Mouse (Mus musculus): ENCODE results near the gene Kcnj15. TPM values are rescaled to one million over a fixed set of nuclear protein-coding genes. Genes with fewer than 3 reads are reported as not detected.

Kcnj15 gene
- polyA plus RNA-seq, 1 experiment from 2014 or later, result 2.4 TPM

GRCm38 (mm10) chr16:95225285-95225684 lies 32.1 kb upstream of the Kcnj15 start:
- ATAC-seq (replicated peaks; ENCODE audit: low FRiP score), result no peak
- H3K27me3 ChIP-seq, result no peaks in the 10 kb centered on the region
- WGBS, result 59% methylated on average over 7 of the region's 7 CpGs

GRCm38 (mm10) chr16:95231768-95232167 lies 25.6 kb upstream of the Kcnj15 start:
- Histone ChIP-seq H3K9ac (no peak overlapping the region), H3K4me3 (replicated peaks) (no peak overlapping the region), H3K27me3 (no peaks in the 10 kb centered on the region), H3K9me3 (replicated peaks) (no peaks in the 10 kb centered on the region), H3K4me2 (no peak overlapping the region), H3K36me3 (no peaks in the 10 kb centered on the region), H3K27ac (no peak overlapping the region), H3K4me1 (no peaks in the 10 kb centered on the region)
- WGBS, result 69% methylated on average over 4 of the region's 4 CpGs
- ATAC-seq (replicated peaks; ENCODE audit: low FRiP score), result no peak

More at GRCm38 (mm10) chr16:95225285-95225684, 32.1 kb upstream of the Kcnj15 start:
- no peaks in the 10 kb centered on the region for H3K9me3 ChIP-seq (replicated peaks)
- H3K4me1 ChIP-seq, result peaks cover 7% of the 10 kb centered on the region; the same call in 1 of the 2 replicates
- no peak overlapping the region for H3K9ac ChIP-seq
- no peak overlapping the region for H3K27ac ChIP-seq
- H3K4me3 ChIP-seq (replicated peaks), result no peak overlapping the region
- no peaks in the 10 kb centered on the region for H3K36me3 ChIP-seq
- no peak overlapping the region for H3K4me2 ChIP-seq

- no peak overlapping the region for H3K9ac ChIP-seq
- no peaks in the 10 kb centered on the region for H3K9me3 ChIP-seq (replicated peaks)
- H3K36me3 ChIP-seq, result no peaks in the 10 kb centered on the region
- no peak for ATAC-seq (replicated peaks; ENCODE audit: low FRiP score)
- 0 out of 2 replicates have a peak, but pooled peaks cover 3% of the 10 kb centered on the region for H3K4me1 ChIP-seq
- no peak overlapping the region for H3K4me3 ChIP-seq (replicated peaks)
- no peak overlapping the region for H3K4me2 ChIP-seq
- 89% methylated on average over 2 of the region's 2 CpGs for WGBS
- H3K27me3 ChIP-seq, result no peaks in the 10 kb centered on the region
- no peak overlapping the region for H3K27ac ChIP-seq
Measured at GRCm38 (mm10) chr16:95234891-95235548, 22.3 kb upstream of the Kcnj15 start.

- Histone ChIP-seq H3K4me3 (replicated peaks) (no peak overlapping the region), H3K27ac (no peak overlapping the region), H3K4me1 (peaks cover 23% of the 10 kb centered on the region), H3K27me3 (no peaks in the 10 kb centered on the region), H3K4me2 (no peak overlapping the region), H3K36me3 (no peaks in the 10 kb centered on the region), H3K9ac (no peak overlapping the region), H3K9me3 (replicated peaks) (no peaks in the 10 kb centered on the region)
- WGBS, result 74% methylated on average over 7 of the region's 7 CpGs
- no peak for ATAC-seq (replicated peaks; ENCODE audit: low FRiP score)
Measured at GRCm38 (mm10) chr16:95239209-95239925, 18.0 kb upstream of the Kcnj15 start.

GRCm38 (mm10) chr16:95240688-95241087 lies 16.7 kb upstream of the Kcnj15 start:
- peaks cover 23% of the 10 kb centered on the region for H3K4me1 ChIP-seq
- H3K4me2 ChIP-seq, result no peak overlapping the region
- no peak overlapping the region for H3K4me3 ChIP-seq (replicated peaks)
- no peaks in the 10 kb centered on the region for H3K9me3 ChIP-seq (replicated peaks)
- no peaks in the 10 kb centered on the region for H3K27me3 ChIP-seq
- H3K27ac ChIP-seq, result peak overlapping the region; percentile 56
- 38% methylated on average over 5 of the region's 5 CpGs for WGBS
- ATAC-seq (replicated peaks; ENCODE audit: low FRiP score), result peak; percentile 38; the same call in 1 of the 2 replicates
- no peaks in the 10 kb centered on the region for H3K36me3 ChIP-seq
- no peak overlapping the region for H3K9ac ChIP-seq

GRCm38 (mm10) chr16:95241581-95241980 lies 15.8 kb upstream of the Kcnj15 start:
- no peak for ATAC-seq (replicated peaks; ENCODE audit: low FRiP score)
- Histone ChIP-seq H3K4me3 (replicated peaks) (no peak overlapping the region), H3K27me3 (no peaks in the 10 kb centered on the region), H3K4me2 (no peak overlapping the region), H3K9ac (no peak overlapping the region), H3K4me1 (peaks cover 23% of the 10 kb centered on the region), H3K9me3 (replicated peaks) (no peaks in the 10 kb centered on the region), H3K27ac (0 out of 2 replicates have a peak overlapping the region, but pooled peaks have one; percentile 48), H3K36me3 (no peaks in the 10 kb centered on the region)
- 59% methylated on average over 4 of the region's 4 CpGs for WGBS

- H3K27ac ChIP-seq, result 0 out of 2 replicates have a peak overlapping the region, but pooled peaks have one; percentile 48
- peaks cover 23% of the 10 kb centered on the region for H3K4me1 ChIP-seq
- WGBS, result 81% methylated on average over 4 of the region's 4 CpGs
- no peaks in the 10 kb centered on the region for H3K27me3 ChIP-seq
- H3K9ac ChIP-seq, result no peak overlapping the region
- H3K9me3 ChIP-seq (replicated peaks), result no peaks in the 10 kb centered on the region
- H3K4me2 ChIP-seq, result no peak overlapping the region
- H3K36me3 ChIP-seq, result no peaks in the 10 kb centered on the region
- H3K4me3 ChIP-seq (replicated peaks), result no peak overlapping the region
- ATAC-seq (replicated peaks; ENCODE audit: low FRiP score), result no peak
Measured at GRCm38 (mm10) chr16:95242114-95242513, 15.2 kb upstream of the Kcnj15 start.

- WGBS, result 82% methylated on average over 1 of the region's 1 CpGs
Measured at GRCm38 (mm10) chr16:95243401-95243800, 14.0 kb upstream of the Kcnj15 start.

GRCm38 (mm10) chr16:95244626-95245303 lies 12.6 kb upstream of the Kcnj15 start:
- no peak overlapping the region for H3K4me2 ChIP-seq
- no peaks in the 10 kb centered on the region for H3K9me3 ChIP-seq (replicated peaks)
- H3K4me3 ChIP-seq (replicated peaks), result no peak overlapping the region
- H3K36me3 ChIP-seq, result no peaks in the 10 kb centered on the region
- no peaks in the 10 kb centered on the region for H3K27me3 ChIP-seq
- no peak overlapping the region for H3K9ac ChIP-seq
- no peak for ATAC-seq (replicated peaks; ENCODE audit: low FRiP score)
- 82% methylated on average over 12 of the region's 12 CpGs for WGBS
- peaks cover 23% of the 10 kb centered on the region for H3K4me1 ChIP-seq
- peak overlapping the region; percentile 18; the same call in 1 of the 2 replicates for H3K27ac ChIP-seq

More at GRCm38 (mm10) chr16:95243401-95243800, 14.0 kb upstream of the Kcnj15 start:
- Histone ChIP-seq H3K27ac (no peak overlapping the region), H3K9me3 (replicated peaks) (no peaks in the 10 kb centered on the region), H3K4me1 (peaks cover 23% of the 10 kb centered on the region), H3K4me2 (no peak overlapping the region), H3K9ac (no peak overlapping the region), H3K27me3 (no peaks in the 10 kb centered on the region), H3K36me3 (no peaks in the 10 kb centered on the region), H3K4me3 (replicated peaks) (no peak overlapping the region)
- ATAC-seq (replicated peaks; ENCODE audit: low FRiP score), result no peak

- H3K4me2 ChIP-seq, result no peak overlapping the region
- H3K9me3 ChIP-seq (replicated peaks), result no peaks in the 10 kb centered on the region
- no peak overlapping the region for H3K27ac ChIP-seq
- ATAC-seq (replicated peaks; ENCODE audit: low FRiP score), result no peak
- no peak overlapping the region for H3K4me3 ChIP-seq (replicated peaks)
- peaks cover 21% of the 10 kb centered on the region for H3K4me1 ChIP-seq
- H3K27me3 ChIP-seq, result no peaks in the 10 kb centered on the region
- 73% methylated on average over 3 of the region's 3 CpGs for WGBS
- no peaks in the 10 kb centered on the region for H3K36me3 ChIP-seq
- H3K9ac ChIP-seq, result no peak overlapping the region
Measured at GRCm38 (mm10) chr16:95245499-95245898, 11.9 kb upstream of the Kcnj15 start.

- no peak overlapping the region for H3K27ac ChIP-seq
- H3K4me2 ChIP-seq, result no peak overlapping the region
- H3K9ac ChIP-seq, result no peak overlapping the region
- H3K4me1 ChIP-seq, result 0 out of 2 replicates have a peak, but pooled peaks cover 3% of the 10 kb centered on the region
- H3K4me3 ChIP-seq (replicated peaks), result no peak overlapping the region
- no peaks in the 10 kb centered on the region for H3K9me3 ChIP-seq (replicated peaks)
- ATAC-seq (replicated peaks; ENCODE audit: low FRiP score), result no peak
- H3K27me3 ChIP-seq, result no peaks in the 10 kb centered on the region
- H3K36me3 ChIP-seq, result no peaks in the 10 kb centered on the region
- WGBS, result 64% methylated on average over 5 of the region's 5 CpGs
Measured at GRCm38 (mm10) chr16:95248646-95249045, 8.7 kb upstream of the Kcnj15 start.

- no peak overlapping the region for H3K9ac ChIP-seq
- 65% methylated on average over 2 of the region's 2 CpGs for WGBS
Measured at GRCm38 (mm10) chr16:95256648-95257047, 710 bp upstream of the Kcnj15 start.

More at GRCm38 (mm10) chr16:95256648-95257047, 710 bp upstream of the Kcnj15 start:
- no peak overlapping the region for H3K4me3 ChIP-seq (replicated peaks)
- no peaks in the 10 kb centered on the region for H3K36me3 ChIP-seq
- H3K4me2 ChIP-seq, result no peak overlapping the region
- H3K9me3 ChIP-seq (replicated peaks), result no peaks in the 10 kb centered on the region
- H3K27me3 ChIP-seq, result peaks cover 8% of the 10 kb centered on the region; the same call in 1 of the 2 replicates
- H3K4me1 ChIP-seq, result peaks cover 17% of the 10 kb centered on the region
- no peak for ATAC-seq (replicated peaks; ENCODE audit: low FRiP score)
- H3K27ac ChIP-seq, result no peak overlapping the region

Data from kidney, embryonic 15.5 days (tissue).